Mouse (Mus musculus) cerebellum, adult 8-10 months (tissue): ENCODE data around the gene Olfr1160.
"Not testable (repeated sequence)": the region's sequence is repeated elsewhere in the genome, so short reads cannot be mapped to it uniquely, and the experiment has no call there.

Source experiments
- DNase-seq: peaks from one replicate; pipeline ENCODE4 v3.0.0; 2022

Gene Olfr1160

DNA sequence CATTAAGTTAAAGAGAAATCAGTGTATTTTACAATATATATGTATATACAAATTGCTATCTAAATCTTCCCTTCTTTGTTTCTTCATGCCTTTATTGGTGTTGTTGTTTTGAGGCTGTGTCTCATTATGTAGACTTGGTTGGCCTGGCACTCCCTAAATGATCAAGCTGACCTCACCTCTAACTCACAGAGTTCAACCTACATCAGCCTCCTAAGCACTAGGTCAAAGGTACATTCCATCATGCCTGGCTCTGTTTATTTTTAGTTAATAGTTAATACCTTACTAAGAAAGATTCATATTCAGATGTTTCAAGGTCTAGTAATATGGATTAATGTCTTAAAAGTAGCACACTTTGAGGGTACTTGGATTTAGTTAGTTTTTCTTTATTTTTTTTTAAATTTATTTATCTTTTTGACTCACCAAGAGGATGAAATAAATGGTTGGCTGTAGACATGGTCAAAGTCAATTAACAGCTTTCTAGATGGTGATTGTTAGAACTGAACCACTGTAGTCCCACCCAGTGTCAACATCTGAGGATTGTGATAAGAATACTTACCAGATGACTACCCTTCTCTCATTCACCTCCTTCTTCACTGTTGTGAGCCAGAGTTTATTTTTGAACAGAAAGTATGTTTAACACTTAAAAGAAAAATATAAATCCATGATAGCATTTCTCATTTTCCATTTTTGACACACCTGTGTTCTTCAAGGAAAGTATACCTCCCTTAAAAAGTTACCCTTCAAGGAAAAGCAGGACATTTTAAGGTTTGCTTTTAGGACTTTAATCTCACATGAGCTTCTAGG lies at the start of gene Olfr1160:
TSS of gene Olfr1160 (minus strand) at position 754 of the 804 bp plus-strand sequence.
- no peak for DNase-seq

- no peak for DNase-seq
These were observed 43.0 kb upstream of the Olfr1160 start, which contains the start of gene Olfr1162 for GRCm38 (mm10) chr2:88051029-88051428. Gene Olfr1162, minus strand, starts transcription at chr2:88051129.

DNA sequence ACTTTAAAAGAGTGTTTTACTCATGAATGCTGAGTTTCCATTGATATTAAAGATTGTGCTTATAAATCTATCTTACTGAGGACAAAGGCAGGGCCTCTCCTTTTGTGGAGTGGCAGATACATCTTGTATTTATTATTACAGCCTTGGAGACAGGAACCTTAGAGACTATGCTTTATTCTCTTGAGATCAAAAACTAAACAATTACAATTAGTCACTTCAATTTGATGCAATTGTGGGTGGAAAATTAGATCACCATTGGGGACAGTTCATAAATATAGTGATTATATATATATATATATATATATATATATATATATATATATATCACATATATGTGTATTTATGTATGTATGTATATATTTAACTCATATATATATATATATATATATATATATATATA lies 29.5 kb upstream of the Olfr1160 start, which contains the start of gene Olfr73:
TSS of gene Olfr73 (minus strand) at position 101 of the 400 bp plus-strand sequence.
- DNase-seq, result no peak

GRCm38 (mm10) chr2:88022474-88022873 lies 14.4 kb upstream of the Olfr1160 start, which contains the start of gene Olfr1161:
Gene Olfr1161, plus strand, starts transcription at chr2:88022774.
- not testable (repeated sequence) for DNase-seq

DNA sequence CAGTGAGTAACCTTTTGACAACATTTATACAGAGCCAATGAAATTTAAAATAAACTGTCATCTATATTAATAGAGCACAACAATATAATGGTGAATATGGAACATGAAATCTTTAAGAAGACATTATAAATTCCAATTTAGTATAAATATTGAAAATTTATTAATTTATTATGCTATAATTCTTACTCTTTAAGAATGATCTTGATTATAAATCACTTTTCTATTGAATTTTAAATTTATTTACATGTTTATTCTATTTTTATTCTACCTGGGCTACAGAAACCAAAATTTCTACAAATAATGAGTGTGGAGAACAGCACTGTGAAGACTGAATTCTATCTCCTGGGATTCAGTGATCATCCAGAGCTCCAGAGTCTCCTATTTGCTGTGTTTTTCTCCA lies 18.3 kb downstream of the Olfr1160 start, which contains the start of gene Olfr1158:
TSS of gene Olfr1158 (plus strand) at position 301 of the 400 bp plus-strand sequence.
- no peak for DNase-seq

GRCm38 (mm10) chr2:87974563-87974962 lies 33.5 kb downstream of the Olfr1160 start, which contains the start of gene Olfr74:
Gene Olfr74, minus strand, starts transcription at chr2:87974663.
- DNase-seq, result no peak

GRCm38 (mm10) chr2:87968199-87968598 lies 39.9 kb downstream of the Olfr1160 start, which contains the start of gene Olfr1157:
Gene Olfr1157, minus strand, starts transcription at chr2:87968299.
- no peak for DNase-seq

DNA sequence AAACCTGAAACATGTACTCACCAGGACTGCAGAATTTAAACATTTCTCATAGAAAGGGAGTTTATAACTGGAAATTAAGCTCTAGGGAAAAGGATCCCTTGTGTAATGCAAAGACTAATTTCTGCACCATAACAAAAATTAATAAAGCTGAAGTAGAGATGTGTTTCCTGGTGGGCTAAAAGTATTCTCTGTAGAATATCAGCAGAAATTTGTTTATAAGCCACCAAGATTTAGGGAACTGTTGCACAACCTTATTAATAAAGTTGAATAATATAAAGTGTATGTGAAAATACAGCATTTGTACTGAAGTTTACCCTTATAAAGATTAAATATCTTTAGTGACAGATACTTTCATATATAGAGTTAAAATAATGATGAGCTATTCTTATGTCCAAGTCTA lies 55.1 kb downstream of the Olfr1160 start, which contains the start of gene Olfr1156:
TSS of gene Olfr1156 (minus strand) at position 101 of the 400 bp plus-strand sequence.
- no peak for DNase-seq
